Mouse (Mus musculus): Measurements from ENCODE around the gene Gadd45a. TPM values are rescaled to one million over a fixed set of nuclear protein-coding genes. Genes with fewer than 3 reads are reported as not detected.
A peak's percentile ranks its signal among the peaks of the same experiment; 100 is the strongest.
"Not testable (repeated sequence)": the region's sequence is repeated elsewhere in the genome, so short reads cannot be mapped to it uniquely, and the experiment has no call there.

The Gadd45a gene
- polyA plus RNA-seq, 1 experiment, result 54.6 TPM

DNA sequence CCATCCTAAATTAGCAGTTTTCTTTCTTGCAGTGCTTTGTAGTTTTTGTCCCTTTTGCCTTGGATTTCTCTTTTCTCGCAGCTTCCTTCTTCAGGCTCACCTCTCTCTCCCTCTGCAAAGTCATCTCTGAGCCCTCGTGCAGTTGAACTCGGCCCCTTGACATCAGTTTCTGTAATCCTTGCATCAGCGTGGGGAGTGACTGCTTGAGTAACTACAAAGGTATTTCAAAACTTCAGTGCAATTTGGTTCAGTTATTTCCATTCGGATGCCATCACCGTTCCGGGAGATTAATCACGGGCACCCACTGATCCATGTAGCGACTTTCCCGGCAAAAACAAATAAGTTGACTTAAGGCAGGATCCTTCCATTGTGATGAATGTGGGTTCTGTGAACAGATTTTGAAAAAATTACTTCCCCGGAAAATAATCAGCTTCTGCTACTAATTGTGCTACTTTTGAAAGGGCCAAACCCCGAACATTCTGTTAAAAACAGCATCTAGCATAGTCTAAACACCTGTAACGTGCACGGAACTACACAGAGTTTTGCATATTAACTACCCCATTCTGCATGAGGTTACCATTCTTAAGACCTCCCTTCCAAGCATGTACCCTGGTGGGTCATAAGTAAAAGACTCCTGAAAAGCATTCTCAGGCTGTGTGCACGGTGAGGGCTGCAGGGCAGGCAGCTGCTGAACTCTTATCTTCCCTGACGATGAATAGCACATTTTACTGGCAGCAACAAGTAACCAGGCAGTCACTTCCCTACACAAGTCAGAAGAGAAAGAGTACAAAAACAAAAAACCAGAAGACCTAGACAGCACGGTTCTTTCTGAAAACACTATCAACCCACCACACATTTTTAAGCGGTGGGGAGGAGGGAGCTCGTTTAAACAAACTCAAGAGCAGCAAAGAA is 1.6 kb downstream of the Gadd45a start:
- WGBS, result 13% methylated on average over 19 of the region's 19 CpGs
- no peak for TF ChIP-seq POLR2A (IDR thresholded peaks at IDR 0.05; ENCODE audit: low read depth, low read length)
- no peak for TF ChIP-seq CTCF (conservative IDR thresholded peaks at IDR 0.05; ENCODE audit: insufficient read depth, insufficient read length, low read depth, low read length)
- Histone ChIP-seq H3K4me3 (ENCODE audit: insufficient read depth, low read depth, low read length) (peak overlapping the region; percentile 72), H3K27me3 (replicated peaks; ENCODE audit: control insufficient read depth, insufficient read depth, low read length) (no peaks in the 10 kb centered on the region), H3K4me1 (ENCODE audit: control insufficient read depth, insufficient read depth, low read length) (peaks cover 11% of the 10 kb centered on the region), H3K36me3 (ENCODE audit: control insufficient read depth, insufficient read depth, low read length) (no peaks in the 10 kb centered on the region), H3K27ac (ENCODE audit: insufficient read depth, low read depth, low read length) (peak overlapping the region; percentile 87)
- peak; percentile 83 for DNase-seq

DNA sequence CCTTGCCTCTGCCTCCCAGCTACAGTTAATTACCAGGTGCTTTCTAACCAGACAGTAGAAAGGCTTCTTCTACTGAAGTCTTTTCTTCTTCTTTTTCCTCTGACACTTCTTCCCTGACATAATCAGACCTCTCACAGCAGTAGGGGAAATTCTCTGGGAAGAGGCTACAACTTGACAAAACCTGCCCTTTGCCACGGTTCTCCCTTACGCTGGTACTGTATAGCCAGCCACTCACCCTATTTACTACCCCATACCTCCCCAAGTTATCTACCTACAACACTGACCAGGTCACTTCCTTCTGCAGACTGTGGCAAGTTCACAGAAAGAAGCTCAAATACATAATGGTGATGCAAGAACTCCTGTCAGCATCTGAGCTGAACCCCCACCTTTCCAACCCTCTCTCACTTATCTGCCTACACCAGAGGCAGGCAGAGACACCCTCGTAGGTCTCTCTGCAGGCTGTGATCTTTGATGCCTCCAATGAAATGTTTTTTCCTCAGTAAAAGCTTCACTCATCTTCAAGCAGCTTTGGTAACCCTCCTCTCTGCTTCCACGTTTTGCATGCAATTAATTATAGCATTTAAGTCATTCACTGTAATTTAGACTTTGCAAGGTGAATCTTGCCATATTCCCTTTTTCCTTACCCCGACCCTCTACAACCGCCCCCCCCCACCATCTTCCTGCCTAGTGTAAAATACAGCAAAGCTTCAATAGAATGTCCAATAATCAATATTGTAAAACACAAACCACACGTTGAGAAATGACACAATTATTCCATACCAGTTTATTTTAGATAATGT is 2.7 kb downstream of the Gadd45a start:
- 68% methylated on average over 7 of the region's 7 CpGs for WGBS
- Histone ChIP-seq H3K4me1 (ENCODE audit: control insufficient read depth, insufficient read depth, low read length) (peaks cover 11% of the 10 kb centered on the region), H3K36me3 (ENCODE audit: control insufficient read depth, insufficient read depth, low read length) (no peaks in the 10 kb centered on the region), H3K4me3 (ENCODE audit: insufficient read depth, low read depth, low read length) (no peak overlapping the region), H3K27me3 (replicated peaks; ENCODE audit: control insufficient read depth, insufficient read depth, low read length) (no peaks in the 10 kb centered on the region), H3K27ac (ENCODE audit: insufficient read depth, low read depth, low read length) (no peak overlapping the region)
- no peak for DNase-seq
- TF ChIP-seq CTCF (conservative IDR thresholded peaks at IDR 0.05; ENCODE audit: insufficient read depth, insufficient read length, low read depth, low read length) (no peak), POLR2A (IDR thresholded peaks at IDR 0.05; ENCODE audit: low read depth, low read length) (no peak)

DNA sequence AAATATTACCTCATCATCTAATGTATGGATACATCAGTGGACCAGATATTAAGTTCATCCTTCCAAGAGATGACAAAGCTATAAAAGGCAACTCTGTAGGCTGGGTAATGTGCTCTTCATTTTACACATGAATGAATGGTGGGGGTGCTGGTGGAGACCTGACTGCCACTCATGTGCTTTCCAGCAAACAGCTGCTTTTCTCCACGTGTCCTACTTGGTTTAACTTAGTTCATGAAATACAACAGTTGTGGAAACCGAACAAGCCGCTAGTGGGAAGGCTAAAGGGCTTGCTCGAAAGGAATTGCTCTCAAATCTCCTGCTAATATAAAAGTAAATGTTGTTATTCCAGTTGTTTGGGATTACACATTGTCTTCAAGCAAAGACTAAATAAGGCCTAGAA is 3.7 kb downstream of the Gadd45a start:
- H3K4me1 ChIP-seq (ENCODE audit: control insufficient read depth, insufficient read depth, low read length), result peaks cover 13% of the 10 kb centered on the region
- WGBS, result 63% methylated on average over 4 of the region's 4 CpGs
- H3K27me3 ChIP-seq (replicated peaks; ENCODE audit: control insufficient read depth, insufficient read depth, low read length), result no peaks in the 10 kb centered on the region
- no peak for TF ChIP-seq CTCF (conservative IDR thresholded peaks at IDR 0.05; ENCODE audit: insufficient read depth, insufficient read length, low read depth, low read length)
- TF ChIP-seq POLR2A (IDR thresholded peaks at IDR 0.05; ENCODE audit: low read depth, low read length), result no peak
- H3K4me3 ChIP-seq (ENCODE audit: insufficient read depth, low read depth, low read length), result no peak overlapping the region
- DNase-seq, result no peak
- no peak overlapping the region for H3K27ac ChIP-seq (ENCODE audit: insufficient read depth, low read depth, low read length)
- no peaks in the 10 kb centered on the region for H3K36me3 ChIP-seq (ENCODE audit: control insufficient read depth, insufficient read depth, low read length)

DNA sequence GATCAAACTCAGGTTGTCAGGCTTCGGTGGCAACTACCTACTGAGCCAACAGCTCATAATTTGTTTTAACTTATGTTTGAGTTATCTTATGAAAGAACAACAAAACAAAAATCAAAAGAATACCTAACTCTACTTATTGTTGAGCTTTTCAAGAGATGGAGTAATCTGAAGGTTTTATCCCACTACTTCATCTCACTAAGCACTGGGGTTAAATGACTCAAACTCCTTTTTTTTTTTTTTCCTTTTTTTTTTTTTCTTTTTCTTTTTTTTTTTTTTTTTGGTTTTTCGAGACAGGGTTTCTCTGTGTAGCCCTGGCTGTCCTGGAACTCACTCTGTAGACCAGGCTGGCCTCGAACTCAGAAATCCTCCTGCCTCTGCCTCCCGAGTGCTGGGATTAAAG is 4.3 kb downstream of the Gadd45a start:
- H3K4me3 ChIP-seq (ENCODE audit: insufficient read depth, low read depth, low read length); DNase-seq; H3K36me3 ChIP-seq (ENCODE audit: control insufficient read depth, insufficient read depth, low read length); H3K27ac ChIP-seq (ENCODE audit: insufficient read depth, low read depth, low read length); H3K27me3 ChIP-seq (replicated peaks; ENCODE audit: control insufficient read depth, insufficient read depth, low read length): not testable (repeated sequence)
- WGBS, result 89% methylated on average over 3 of the region's 4 CpGs
- H3K4me1 ChIP-seq (ENCODE audit: control insufficient read depth, insufficient read depth, low read length), result peaks cover 18% of the 10 kb centered on the region

DNA sequence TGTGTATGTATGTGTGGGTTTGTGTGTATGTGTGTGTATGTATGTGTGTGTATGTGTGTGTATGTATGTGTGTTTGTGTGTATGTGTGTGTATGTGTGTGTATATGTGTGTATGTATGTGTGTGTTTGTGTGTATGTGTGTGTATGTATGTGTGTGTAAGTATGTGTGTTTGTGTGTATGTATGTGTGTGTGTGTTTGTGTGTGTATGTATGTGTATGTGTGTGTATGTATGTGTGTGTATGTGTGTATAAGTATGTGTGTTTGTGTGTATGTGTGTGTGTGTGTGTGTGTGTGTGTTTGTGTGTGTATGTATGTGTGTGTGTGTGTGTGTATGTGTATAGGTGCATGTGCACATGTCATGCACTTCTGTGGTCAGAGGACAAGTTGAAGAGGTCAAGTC is 4.7 kb downstream of the Gadd45a start:
- H3K36me3 ChIP-seq (ENCODE audit: control insufficient read depth, insufficient read depth, low read length); H3K27ac ChIP-seq (ENCODE audit: insufficient read depth, low read depth, low read length); DNase-seq; H3K4me3 ChIP-seq (ENCODE audit: insufficient read depth, low read depth, low read length); H3K27me3 ChIP-seq (replicated peaks; ENCODE audit: control insufficient read depth, insufficient read depth, low read length): not testable (repeated sequence)
- peaks cover 21% of the 10 kb centered on the region for H3K4me1 ChIP-seq (ENCODE audit: control insufficient read depth, insufficient read depth, low read length)

DNA sequence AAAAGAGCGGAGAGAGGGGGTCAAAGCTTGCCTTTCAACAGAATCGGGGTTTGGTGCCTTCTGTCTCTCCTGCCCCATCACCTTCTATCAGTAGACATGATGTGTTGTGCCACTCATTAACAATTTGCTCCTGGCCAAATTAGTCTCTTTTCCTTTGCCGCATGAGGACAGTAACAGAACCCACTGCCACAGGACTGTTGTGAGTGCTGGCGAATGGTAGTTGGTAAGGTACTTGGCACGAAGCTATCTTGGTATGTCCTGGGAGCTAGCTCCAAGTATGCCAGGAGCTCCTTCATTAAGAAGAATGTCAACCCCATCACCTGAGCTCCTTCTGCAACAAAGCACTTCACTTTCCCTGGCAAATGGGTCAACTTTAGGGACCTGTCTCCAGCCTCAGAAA is 6.4 kb downstream of the Gadd45a start:
- Histone ChIP-seq H3K27ac (ENCODE audit: insufficient read depth, low read depth, low read length) (no peak overlapping the region), H3K4me3 (ENCODE audit: insufficient read depth, low read depth, low read length) (no peak overlapping the region), H3K36me3 (ENCODE audit: control insufficient read depth, insufficient read depth, low read length) (no peaks in the 10 kb centered on the region), H3K4me1 (ENCODE audit: control insufficient read depth, insufficient read depth, low read length) (peaks cover 21% of the 10 kb centered on the region), H3K27me3 (replicated peaks; ENCODE audit: control insufficient read depth, insufficient read depth, low read length) (no peaks in the 10 kb centered on the region)
- WGBS, result 85% methylated on average over 5 of the region's 5 CpGs
- no peak for DNase-seq
- TF ChIP-seq POLR2A (IDR thresholded peaks at IDR 0.05; ENCODE audit: low read depth, low read length), result no peak
- no peak for TF ChIP-seq CTCF (conservative IDR thresholded peaks at IDR 0.05; ENCODE audit: insufficient read depth, insufficient read length, low read depth, low read length)

DNA sequence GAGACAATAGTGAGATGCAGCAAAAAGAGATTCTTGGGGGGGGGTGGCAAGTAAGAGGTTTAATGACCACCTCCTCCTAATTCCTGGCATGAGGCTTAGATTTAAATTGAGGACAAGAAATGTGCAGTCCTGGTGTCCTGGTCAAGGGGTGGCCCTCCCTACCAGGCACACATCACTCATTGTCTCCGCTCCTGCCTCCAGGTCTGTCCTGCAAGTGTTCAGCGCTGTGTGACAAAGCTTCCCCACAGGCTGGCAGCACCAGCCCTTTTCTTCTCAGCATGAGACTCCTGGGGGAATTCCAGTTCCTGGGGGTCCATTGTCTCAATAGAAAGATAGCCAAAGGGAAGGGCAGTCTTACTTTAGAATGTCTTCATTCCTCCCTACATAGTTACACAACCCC is 6.8 kb downstream of the Gadd45a start:
- no peaks in the 10 kb centered on the region for H3K27me3 ChIP-seq (replicated peaks; ENCODE audit: control insufficient read depth, insufficient read depth, low read length)
- H3K27ac ChIP-seq (ENCODE audit: insufficient read depth, low read depth, low read length), result no peak overlapping the region
- TF ChIP-seq POLR2A (IDR thresholded peaks at IDR 0.05; ENCODE audit: low read depth, low read length) (no peak), CTCF (conservative IDR thresholded peaks at IDR 0.05; ENCODE audit: insufficient read depth, insufficient read length, low read depth, low read length) (no peak)
- H3K4me3 ChIP-seq (ENCODE audit: insufficient read depth, low read depth, low read length), result no peak overlapping the region
- no peaks in the 10 kb centered on the region for H3K36me3 ChIP-seq (ENCODE audit: control insufficient read depth, insufficient read depth, low read length)
- 68% methylated on average over 2 of the region's 2 CpGs for WGBS
- H3K4me1 ChIP-seq (ENCODE audit: control insufficient read depth, insufficient read depth, low read length), result peaks cover 19% of the 10 kb centered on the region
- DNase-seq, result no peak

Measured in kidney, adult 2 months (tissue).